Mouse (Mus musculus): ENCODE data around the gene Abhd2.

Abhd2 gene

GRCm38 (mm10) chr7:79294449-79294980 lies 21.5 kb downstream of the Abhd2 start:
- no peak for DNase-seq

GRCm38 (mm10) chr7:79295196-79295826 lies 22.3 kb downstream of the Abhd2 start:
- no peak for DNase-seq

GRCm38 (mm10) chr7:79298681-79299080 lies 25.7 kb downstream of the Abhd2 start:
- DNase-seq: no peak

DNA sequence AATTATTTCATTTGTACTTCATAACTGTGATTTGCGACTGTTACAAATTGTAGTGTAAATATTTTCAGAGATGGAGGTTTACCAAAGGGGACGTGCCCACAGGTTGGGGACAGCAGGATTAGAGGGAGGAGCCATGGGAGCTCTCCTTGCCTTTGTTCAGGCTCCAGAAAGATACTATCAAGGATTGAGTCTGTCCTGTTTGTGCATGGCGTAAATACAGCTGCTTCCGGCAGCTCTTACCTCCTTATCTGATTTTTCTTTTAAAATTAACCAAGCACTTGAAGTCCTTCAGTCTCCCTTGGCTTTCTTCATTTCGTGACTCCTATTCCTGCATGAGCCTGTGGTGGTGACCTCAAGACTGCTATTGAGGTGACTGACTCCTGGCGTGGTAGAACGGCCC lies 26.5 kb downstream of the Abhd2 start:
- no peak for DNase-seq

DNA sequence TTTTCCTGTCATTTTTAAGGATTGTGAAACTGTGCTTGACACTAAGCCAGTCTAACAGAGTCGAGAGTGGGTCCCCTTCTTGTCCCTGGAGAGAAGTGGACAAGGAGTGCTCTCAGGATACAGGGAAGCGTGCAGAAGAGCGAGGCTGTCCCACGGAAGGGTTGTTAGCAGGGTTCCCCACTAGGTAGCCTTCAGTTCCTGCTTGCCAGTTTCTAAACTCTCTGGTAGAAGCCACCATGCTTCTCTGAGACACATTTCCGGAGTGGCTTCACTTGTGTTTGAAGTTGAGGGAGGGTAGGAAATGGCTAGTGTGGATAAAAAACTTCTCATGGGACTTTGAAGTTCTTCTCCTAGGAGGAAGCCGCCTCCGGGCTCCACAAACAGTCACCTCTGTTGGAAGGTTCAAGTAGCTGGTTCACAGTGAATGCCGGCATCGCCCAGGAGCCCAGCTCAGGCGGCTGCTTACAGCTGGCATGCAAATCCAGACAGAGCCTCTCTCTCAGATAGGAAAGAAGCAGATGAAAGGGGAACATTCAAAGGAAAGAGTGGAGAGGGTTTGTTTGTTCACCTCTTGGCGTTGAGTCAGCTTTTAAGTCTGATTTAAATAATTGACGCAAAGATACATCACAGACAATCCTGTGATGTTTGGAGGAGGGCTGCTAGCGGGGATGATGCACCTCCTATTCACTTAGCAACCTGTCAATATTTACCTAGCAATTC lies 27.6 kb downstream of the Abhd2 start:
- DNase-seq: no peak

DNA sequence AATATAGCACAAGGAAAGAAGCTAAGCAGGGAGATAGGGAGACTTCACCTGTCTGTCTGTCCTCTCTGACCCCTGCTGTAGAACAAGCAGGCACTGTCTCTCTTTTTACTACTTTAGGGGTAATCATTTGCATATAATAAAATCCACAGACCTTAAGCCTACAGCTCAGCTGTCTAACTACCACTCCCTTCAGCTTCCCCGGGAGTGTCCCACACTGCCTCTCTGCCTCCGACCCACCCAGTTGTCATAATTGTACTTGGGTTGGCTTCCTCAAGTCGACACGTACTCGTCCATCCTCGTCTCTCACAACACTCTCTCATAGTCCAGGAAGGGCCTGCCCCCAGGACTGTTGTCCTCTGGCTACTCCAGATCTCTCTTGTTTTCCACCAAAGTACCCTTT lies 29.1 kb downstream of the Abhd2 start:
- DNase-seq: no peak

- DNase-seq: no peak
Observed at GRCm38 (mm10) chr7:79302586-79302985, 29.6 kb downstream of the Abhd2 start.

DNA sequence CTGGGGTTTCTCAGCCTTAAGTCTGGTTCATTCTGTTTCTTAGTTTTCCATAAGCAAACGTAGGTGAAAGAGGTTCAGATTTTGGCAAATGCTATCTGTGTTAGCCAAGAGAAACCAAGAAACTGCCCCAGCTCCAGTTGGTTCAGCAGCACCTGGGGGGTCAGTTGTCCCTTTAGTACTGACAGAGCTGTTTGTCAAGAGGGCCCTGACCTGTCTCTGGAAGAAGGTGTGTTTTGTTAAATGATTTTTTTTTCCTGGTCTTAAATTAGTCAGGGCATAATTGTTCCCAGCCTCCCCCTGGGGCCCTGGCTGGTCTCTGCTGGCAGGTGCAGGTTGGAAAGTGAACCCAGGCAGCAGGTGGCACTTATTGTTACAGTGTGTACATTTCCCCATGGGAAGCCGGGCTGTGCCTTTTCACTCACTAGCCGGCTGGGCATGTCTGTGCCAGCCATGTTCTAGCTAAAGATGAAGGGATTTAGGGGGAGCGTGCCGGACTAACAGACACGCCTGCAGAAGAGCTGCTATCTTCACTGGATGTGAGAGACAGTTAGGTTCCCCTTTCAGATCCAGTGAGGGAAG lies 30.3 kb downstream of the Abhd2 start:
- peak; percentile 42 for DNase-seq

DNA sequence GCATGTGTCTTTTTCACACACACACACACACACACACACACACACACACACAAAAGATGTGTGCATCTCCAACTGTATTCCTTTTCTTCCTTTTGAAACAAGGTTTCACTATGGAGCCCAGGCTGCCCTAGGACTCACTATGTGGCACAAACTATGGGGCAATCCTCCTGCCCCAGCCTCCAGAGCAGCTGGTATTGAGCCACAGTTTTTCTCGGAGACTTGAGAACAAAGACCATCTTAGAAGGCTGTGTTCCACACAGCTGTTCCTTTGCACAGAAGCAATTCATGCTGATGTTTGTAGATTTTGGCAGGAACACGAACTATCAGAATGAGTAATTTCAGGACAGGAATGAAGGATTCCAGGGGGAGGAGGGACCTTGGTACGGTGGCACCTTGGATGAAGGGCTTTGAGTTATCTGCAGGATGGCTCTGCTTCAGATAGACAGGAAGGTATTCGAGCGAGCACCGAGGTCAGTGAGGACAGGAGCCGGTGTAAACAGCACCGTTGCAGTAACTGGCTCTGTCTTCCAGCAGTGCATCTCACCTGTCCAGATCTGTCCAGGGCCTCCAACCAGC lies 35.5 kb downstream of the Abhd2 start:
- no peak for DNase-seq

DNA sequence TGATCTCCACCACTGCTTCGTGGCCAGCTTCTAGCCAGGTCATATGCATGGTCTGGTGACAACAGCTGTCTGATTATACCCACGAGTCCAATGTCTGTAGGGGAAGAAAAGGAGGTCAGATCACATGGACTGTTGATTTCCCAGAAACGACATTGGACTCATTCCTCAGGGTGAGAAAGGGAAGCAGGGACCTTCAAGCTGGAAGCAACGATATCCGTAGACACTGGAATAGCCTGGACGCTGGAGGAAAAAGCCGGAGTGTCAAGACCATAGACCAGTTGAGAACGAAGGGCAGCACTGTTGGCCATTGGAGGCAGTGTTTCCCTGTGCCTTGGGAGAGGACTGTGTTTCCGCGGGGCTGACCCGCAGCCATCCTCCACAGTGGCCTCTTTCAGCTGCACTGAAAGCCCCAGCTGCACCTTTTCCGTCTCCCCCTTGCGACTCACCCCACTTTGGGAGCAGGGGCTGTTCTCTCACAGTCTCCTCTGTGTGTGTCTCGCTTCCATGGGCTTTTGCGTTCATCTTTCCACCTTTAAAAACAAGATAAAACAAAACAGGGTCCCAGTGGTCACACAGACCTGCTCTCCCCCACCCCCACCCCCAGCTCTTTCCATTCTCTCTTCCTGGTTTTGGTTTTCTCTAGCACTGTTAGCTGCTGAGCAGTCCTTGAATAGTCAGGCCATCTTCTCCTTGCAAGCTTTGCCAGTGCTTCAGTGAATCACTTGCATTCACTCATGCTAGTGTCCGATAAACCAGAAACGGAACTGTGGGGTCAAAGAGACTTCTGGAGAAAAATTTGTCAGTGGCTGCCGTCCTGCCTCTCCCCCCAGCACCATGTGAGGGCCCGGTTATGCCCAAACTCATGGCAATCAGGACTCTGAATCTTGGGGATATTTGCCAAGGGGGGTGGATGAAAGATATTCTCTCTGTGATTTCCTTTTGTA lies 36.5 kb downstream of the Abhd2 start:
- DNase-seq: no peak

DNA sequence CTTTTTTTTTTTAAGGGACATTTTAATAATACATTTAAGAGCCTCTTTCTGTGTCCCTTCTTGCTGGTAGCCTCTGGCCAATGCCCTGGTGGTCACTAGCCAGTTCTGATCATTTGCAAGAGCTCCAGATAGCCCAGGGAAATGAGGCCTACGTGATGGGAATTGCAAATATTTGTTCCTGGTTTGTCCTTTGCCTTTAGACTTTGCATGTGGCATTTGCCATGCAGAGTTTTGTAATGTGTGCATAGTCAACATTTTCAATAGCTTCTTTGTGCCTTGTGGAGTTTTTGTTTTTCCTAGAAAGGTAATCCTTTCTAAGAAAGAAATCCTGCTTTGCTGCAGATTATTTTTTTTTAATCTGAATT lies 37.2 kb downstream of the Abhd2 start:
- no peak for DNase-seq

DNA sequence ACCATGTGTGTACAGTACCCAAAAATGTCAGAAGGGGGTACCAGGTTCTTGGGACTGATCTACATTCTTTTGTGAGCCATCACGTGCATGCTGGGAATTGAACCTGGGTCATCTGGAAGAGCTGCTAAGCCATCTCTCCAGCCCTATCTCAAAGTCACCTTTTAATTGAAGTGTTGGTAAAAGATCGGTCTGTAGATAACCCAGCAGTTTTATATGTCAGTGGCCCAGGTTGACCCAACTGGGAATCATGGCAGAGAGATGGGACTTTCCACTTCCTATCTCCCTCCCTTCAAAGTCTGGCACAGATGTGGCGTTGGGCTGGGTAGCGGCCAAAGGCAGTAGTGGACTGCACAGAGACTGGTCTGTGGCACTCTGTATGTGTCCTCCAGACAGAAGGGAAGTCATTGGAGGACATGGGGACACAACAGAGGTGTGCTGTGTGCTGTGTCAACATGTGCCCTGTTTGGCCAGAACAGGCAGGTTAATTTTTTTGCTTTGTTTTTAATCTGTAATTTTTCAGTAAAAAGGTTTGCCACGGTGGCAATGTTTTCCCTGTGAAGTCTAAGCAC lies 38.5 kb downstream of the Abhd2 start:
- no peak for DNase-seq

- DNase-seq: no peak
Observed at GRCm38 (mm10) chr7:79312246-79312645, 39.2 kb downstream of the Abhd2 start.

DNA sequence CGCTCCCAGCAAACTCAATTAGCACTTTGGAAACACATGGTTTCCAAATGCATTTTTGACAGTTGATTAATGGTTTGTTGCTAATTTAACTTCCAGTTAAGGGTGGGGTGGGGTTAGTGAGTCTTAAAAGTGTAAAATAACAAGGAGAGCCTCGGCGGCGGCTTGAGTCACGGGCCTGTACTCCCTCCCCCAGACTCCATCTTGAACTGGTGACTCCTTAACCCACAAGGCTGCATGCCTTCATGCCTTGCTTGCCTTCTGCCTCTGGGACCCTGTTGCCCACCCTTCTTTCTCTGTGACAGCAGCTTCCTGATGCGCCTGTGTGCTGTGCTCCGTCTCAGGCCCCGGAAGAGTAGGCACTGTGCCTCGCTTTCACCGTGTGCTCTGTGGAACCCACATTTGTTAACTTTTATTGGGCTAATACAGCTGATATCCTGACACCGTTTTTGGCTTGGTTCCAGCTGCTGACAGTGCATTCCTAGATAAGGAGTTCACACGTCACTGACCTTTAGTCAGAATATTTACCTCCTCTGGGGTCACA lies 40.6 kb downstream of the Abhd2 start:
- DNase-seq: no peak

GRCm38 (mm10) chr7:79314517-79314916 lies 41.5 kb downstream of the Abhd2 start:
- no peak for DNase-seq

DNA sequence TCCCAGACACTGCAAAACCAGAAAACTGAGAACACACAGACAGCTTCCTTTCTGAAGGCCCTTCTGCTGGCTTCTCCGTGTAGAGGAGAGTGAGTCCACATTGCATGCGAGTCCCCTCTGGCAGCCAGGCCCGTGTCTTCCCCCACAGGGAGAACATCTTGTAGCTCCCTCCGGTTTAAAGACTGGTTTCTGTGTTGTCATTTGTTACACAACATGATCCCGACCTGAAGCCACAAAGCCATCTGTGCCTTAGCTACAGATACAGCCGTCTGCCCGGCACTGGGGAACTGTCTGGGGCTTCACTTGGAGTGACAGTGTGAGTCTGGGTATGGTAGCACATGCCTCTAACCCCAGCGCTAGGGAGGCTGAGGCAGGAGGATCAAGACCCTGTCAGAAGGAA lies 42.1 kb downstream of the Abhd2 start:
- DNase-seq: peak; percentile 36

GRCm38 (mm10) chr7:79316069-79316695 lies 43.2 kb downstream of the Abhd2 start:
- no peak for DNase-seq

- DNase-seq: no peak
Observed at GRCm38 (mm10) chr7:79317576-79317975, 44.6 kb downstream of the Abhd2 start.

- no peak for DNase-seq
Observed at GRCm38 (mm10) chr7:79318110-79318801, 45.3 kb downstream of the Abhd2 start.

- no peak for DNase-seq
Observed at GRCm38 (mm10) chr7:79323855-79324254, 50.9 kb downstream of the Abhd2 start.

GRCm38 (mm10) chr7:79328769-79329168 lies 55.8 kb downstream of the Abhd2 start:
- DNase-seq: no peak
